Mouse (Mus musculus): ENCODE measurements around the gene Phactr4.

The Phactr4 gene

GRCm38 (mm10) chr4:132332880-132333279 lies 89.4 kb downstream of the Phactr4 start:
- no peak for DNase-seq (ENCODE audit: low spot score)

DNA sequence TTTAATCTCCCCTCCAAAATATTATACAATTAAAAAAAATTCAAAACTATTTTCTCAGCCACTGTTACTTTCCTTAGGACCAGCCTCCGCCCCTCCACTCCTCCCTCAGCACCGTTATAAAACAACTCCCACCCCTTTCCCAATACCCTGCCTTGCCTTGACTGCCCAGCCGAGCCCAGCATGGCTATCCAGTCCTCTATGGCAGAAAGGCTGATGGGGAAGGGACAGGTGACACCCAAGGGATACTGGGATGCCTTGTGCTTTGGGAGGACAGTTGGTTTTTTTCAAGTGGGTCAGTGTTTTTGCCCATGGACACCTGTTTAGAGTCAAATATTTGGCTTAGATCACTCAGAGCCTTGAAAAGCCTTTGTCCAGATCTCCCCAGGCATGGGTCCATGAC lies 90.3 kb downstream of the Phactr4 start:
- DNase-seq (ENCODE audit: low spot score), result no peak

- no peak for DNase-seq (ENCODE audit: low spot score)
Measured at GRCm38 (mm10) chr4:132329835-132330354, 92.4 kb downstream of the Phactr4 start.

DNA sequence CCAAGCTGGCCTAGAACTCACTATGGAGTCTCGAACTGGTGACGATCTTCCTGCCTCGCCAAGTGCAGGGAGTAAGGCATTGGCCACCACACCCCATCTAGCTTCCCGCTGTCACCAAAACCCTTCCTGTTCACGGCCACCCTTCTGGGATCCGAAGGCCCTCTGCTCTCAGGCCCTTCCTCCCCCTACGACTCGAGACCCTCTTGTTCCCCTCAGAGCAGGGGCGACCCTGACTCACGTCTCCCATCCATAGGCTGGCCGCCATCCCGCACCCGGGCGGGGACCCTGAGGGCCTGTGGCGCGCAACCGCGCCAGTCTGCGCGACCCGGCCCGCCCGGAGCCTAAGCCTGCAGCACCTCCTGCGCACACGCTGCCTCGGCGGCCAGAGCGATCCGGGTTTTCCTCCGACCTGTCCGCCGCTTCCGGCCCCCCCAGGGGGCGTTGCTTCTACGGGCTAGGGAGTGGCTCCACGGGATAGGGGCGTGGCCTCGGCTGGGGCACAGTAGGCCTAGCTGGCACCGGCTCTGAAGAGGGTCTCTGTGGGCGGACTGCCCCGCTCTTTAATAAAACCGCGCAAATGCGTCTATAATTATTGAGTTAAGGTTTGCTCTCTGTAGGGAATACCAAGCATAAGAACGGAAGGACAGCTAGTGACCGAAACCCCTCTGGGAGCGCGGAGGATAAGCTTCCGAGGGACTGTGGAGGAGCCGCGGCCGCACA lies 93.0 kb downstream of the Phactr4 start, which contains the start of gene Trnau1ap:
Gene Trnau1ap, minus strand, starts transcription at position 424 of the 720 bp plus-strand sequence.
- peak; percentile 76 for DNase-seq (ENCODE audit: low spot score)

GRCm38 (mm10) chr4:132328391-132328982 lies 93.8 kb downstream of the Phactr4 start:
- no peak for DNase-seq (ENCODE audit: low spot score)

GRCm38 (mm10) chr4:132326481-132326880 lies 95.8 kb downstream of the Phactr4 start:
- no peak for DNase-seq (ENCODE audit: low spot score)

DNA sequence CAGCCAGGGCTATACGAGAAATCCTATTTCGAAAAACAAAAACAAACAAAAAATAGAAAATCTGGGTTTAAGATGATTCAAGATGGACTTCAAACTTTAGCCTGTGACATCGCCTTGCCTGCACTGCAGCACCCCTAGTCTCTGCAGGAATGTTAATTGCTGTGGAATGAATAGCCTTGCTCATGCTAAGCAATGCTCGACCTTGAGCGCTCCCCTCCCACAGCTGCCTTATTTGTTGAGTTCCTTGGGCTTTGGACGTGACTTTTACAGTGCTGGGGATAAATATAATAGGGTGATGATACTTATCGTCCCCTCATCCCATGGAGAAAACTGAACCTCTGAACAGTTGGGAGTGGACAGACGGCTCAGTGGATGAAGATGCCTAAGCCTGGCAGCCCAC lies 106.6 kb downstream of the Phactr4 start:
- DNase-seq (ENCODE audit: low spot score), result no peak

DNA sequence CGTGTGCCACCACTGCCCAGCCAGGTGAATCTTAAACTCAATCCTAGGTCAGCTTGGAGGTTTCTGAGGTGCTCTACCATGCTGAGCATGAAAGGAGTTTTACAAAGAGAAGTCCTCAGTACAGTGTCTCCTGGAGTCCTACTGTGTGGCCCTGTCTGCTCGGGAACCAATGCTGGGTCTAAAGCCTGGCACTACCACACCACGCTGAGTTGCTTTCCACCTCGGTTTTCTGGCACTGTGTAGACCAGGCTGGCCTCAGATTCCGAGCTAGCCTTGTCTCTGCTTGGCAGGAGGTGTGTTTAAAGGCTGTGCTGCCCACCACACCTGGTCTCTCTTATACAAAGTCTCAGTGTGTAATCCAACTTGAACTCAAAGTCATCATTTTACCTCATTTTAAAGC lies 109.7 kb downstream of the Phactr4 start:
- DNase-seq (ENCODE audit: low spot score), result no peak

GRCm38 (mm10) chr4:132311801-132312200 lies 110.5 kb downstream of the Phactr4 start:
- no peak for DNase-seq (ENCODE audit: low spot score)

GRCm38 (mm10) chr4:132311209-132311608 lies 111.1 kb downstream of the Phactr4 start:
- no peak for DNase-seq (ENCODE audit: low spot score)

DNA sequence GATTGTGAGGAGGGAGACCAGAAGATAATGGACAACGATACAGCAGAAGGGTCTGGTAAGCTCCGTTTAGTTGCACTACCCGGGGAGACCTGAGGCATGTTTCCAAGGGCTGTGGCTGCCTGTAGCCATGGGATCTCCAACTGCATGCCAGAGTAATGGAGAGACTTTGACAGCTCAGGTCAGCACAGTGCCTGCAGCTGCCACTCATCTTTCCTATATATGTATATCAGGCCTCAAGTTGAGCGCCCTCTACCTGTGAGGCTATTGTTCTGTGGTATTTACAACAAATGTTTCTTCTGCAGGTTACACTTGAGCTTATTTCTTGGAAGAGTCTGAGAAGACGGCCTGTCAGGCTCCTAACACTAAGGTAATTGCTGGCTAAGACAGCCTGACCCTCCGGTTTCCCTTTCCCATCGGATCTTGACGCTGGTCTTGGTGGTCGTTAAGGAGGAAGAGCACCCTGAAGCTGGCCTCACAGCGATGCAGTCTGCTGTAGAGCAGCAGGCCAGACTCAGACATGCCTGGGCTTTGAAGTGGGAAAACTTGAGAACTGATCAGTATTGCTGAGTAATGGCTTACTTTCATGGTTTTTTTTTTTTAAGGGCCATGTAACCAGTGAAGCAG lies 112.3 kb downstream of the Phactr4 start:
- DNase-seq (ENCODE audit: low spot score), result no peak

DNA sequence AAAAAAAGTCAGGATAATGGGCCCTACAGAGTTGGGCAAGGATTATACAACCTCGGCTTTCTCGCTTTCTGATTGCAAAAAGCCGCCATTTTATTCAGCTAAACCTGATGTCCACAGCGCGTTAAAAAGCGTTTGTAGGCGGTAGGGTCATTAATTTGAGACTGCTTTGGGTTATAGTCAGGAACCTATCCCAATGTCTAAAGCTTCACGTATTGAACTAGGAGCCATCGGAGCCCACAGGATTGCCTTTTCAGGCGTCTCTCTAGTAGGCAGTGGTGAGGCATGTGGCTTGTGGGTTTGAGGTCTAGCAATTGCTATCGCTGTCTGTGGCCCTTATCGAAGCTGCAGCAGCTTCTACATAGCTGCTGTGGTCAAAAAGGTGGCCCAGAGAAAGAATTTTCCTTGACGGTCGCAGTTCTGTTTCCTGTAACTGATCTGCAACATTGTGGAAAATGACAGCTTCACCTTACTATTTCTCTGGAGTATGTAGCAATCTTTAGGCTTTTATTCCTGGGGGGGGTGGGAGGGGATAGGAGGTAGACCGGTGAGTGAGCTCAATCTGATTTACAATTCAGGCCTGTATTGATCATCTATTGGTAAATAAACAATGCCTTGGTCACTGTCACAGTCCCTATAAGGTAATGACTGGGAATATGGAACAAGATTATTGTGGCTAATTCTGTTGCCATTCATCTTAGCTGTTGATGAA lies 113.0 kb downstream of the Phactr4 start:
- no peak for DNase-seq (ENCODE audit: low spot score)

DNA sequence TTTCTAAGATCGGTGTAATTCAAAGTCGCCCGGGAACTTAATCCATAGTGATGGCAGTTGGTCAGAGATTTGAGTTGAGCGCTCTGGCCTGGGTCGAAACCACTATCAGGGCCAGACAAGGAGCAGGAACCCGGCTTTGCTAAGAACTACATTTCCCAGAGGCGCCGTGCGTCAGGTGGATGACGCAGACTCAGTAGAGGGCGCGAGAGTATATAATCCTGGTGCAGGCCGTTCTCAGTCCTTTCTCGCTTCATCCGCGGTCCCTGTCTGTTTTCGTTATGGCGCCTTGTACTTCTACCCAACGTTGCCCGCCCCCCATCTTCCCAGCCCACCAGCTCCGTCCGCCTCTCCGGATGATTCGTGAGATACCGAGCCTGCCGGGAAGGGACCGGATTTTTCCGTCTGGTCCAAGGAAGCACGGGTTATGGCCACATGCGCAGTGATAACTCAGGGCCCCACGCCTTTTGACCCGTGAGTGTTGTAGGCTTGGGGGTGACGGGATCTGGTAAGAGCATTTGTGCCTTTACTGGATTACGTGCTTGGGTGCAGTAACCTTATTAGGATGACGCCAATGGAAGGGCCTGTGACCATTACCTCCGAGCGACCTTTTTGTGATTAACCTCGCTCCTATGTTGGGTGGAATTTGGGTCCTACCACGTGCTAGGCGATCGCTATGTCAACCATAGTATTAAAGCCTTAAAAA lies 113.7 kb downstream of the Phactr4 start:
- peak; percentile 83 for DNase-seq (ENCODE audit: low spot score)

DNA sequence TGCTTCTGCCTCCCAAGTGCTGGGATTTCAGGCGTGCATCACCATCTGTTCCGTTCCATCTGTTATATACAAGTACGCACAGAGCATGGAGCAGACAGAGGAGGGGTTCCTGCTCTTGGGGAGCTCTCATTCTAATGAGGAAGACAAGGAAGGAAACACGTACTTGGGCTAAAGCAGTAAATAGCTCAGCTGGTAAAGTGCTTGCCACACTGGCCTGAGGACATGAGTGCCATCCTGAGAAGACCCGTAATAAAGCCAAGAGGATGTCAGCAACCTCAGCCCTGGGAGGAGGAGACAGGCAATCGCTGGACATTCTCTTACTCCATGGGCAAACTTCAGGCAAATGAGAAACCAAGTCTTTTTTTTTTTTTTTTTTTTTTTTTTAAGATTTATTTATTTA lies 116.3 kb downstream of the Phactr4 start:
- DNase-seq (ENCODE audit: low spot score), result no peak
